Mouse (Mus musculus): ENCODE measurements around the gene Prkcq. TPM values are rescaled to one million over a fixed set of nuclear protein-coding genes. Genes with fewer than 3 reads are reported as not detected.

Gene Prkcq
- polyA plus RNA-seq, 1 experiment from 2014 or later: 1.5 TPM

DNA sequence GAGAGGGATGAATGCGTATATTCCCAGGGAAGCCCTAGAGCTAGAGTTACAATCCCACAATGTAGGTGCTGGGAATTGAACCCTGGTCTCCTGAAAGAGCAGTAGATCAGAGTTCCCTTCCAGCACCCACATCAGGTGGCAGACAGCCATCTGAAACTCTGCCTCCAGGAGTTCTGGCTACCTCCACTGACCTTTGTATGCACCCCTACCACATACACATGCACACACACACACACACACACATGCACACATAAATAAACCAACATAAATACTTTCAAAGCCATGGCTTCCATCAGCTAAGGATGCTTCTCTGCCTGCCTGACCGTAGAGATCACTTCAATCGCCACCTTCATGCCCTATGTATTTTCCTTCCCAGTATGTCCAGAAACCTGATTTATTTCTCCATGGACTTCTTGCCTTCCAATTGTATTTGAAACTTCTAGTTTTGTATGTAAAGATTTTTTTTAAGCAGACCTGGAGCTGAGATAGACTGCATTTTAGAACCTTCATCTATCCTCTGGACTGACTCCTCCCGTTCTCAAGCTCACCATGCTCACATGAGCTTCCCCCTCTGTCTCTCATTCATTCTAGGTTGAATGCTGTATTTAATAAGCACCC lies 17.4 kb downstream of the Prkcq start:
- Histone ChIP-seq H3K4me2 (ENCODE audit: low read depth, severe bottlenecking) (no peak overlapping the region), H3K4me3 (ENCODE audit: low read depth, low read length) (no peak overlapping the region), H3K9ac (ENCODE audit: low read length) (no peak overlapping the region), H3K36me3 (ENCODE audit: control insufficient read depth, insufficient read depth, low read length) (no peaks in the 10 kb centered on the region), H3K27ac (replicated peaks; ENCODE audit: low read depth, low read length) (no peak overlapping the region), H3K9me3 (ENCODE audit: control insufficient read depth, low read length) (no peaks in the 10 kb centered on the region), H3K4me1 (ENCODE audit: control insufficient read depth, insufficient read depth, low read length) (no peaks in the 10 kb centered on the region), H3K27me3 (ENCODE audit: control insufficient read depth, insufficient read depth, low read length) (no peaks in the 10 kb centered on the region)
- 86% methylated on average over 4 of the region's 4 CpGs for WGBS
- no peak for ATAC-seq (ENCODE audit: insufficient number of reproducible peaks, low FRiP score, low TSS enrichment, low read depth)
- DNase-seq (ENCODE audit: low spot score): no peak

DNA sequence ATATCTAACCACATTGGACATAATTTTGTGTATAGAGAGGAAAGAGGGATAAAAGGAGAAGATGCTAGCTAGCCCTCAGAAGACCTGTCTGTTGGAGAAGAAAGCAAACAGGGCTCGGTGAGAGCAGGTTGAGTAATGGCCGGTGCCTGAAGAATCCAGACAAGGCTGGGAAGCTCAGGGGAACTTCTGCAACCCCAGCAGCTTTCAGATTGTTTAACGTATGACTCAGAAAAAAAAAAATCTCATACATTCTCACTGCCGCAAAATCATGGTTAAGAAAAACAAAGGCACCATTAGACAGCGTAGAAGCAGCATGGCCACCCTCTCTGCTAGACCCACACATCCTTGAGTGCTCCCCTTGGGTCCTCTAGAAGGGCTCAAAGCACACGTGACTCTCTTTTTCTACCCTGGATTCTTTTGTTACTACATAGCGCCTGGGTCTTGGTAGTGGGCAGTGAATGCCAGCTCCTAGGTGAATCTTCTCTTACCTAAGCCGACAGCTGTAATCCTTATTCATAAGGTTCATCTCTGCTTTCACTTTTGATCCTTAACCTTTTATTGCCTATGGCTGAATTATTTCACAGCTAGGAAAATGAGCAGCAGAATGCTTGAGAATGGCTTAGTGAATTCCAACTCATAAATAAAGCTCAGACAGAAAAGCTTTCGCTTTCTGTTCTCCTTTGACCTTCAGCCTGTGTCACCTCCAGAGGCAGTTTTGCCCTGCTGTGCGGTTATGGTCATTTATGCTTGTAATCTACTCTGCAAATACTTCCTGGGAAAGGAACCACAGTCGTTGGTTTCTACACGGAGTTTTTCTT lies 20.6 kb downstream of the Prkcq start:
- 64% methylated on average over 12 of the region's 12 CpGs for WGBS
- ATAC-seq (ENCODE audit: insufficient number of reproducible peaks, low FRiP score, low TSS enrichment, low read depth): no peak

DNA sequence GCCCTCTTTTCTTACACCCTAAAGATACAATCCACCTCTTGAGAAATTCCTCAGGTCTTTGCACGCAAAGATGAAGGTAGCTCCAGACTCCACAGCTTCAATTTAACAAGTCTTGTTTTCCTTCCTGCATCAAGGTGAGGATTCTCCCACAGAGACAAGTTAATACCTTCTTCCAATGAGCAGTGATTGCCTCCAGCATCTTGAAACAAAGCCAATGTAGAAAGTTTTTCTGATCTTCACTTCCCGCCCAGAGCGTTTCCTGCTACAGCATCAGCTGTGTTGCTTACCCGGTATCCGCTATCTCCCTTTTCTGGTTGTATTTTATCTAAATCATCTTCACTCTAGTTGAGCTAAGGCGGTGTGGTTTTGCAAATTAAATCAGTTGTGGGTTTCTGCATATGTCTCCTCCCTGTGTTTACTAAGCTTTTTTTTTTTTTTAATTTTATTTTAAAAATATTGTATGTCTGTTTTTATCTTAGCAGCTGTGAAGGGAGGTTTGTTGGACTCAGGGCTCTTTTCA lies 21.3 kb downstream of the Prkcq start:
- WGBS: 81% methylated on average over 6 of the region's 6 CpGs
- Histone ChIP-seq H3K9ac (ENCODE audit: low read length) (no peak overlapping the region), H3K4me3 (ENCODE audit: low read depth, low read length) (no peak overlapping the region), H3K36me3 (ENCODE audit: control insufficient read depth, insufficient read depth, low read length) (no peaks in the 10 kb centered on the region), H3K27me3 (ENCODE audit: control insufficient read depth, insufficient read depth, low read length) (no peaks in the 10 kb centered on the region), H3K9me3 (ENCODE audit: control insufficient read depth, low read length) (no peaks in the 10 kb centered on the region), H3K4me2 (ENCODE audit: low read depth, severe bottlenecking) (no peak overlapping the region), H3K4me1 (ENCODE audit: control insufficient read depth, insufficient read depth, low read length) (no peaks in the 10 kb centered on the region), H3K27ac (replicated peaks; ENCODE audit: low read depth, low read length) (no peak overlapping the region)
- no peak for DNase-seq (ENCODE audit: low spot score)
- no peak for ATAC-seq (ENCODE audit: insufficient number of reproducible peaks, low FRiP score, low TSS enrichment, low read depth)

More for the DNA sequence above, 20.6 kb downstream of the Prkcq start:
- H3K9me3 ChIP-seq (ENCODE audit: control insufficient read depth, low read length): no peaks in the 10 kb centered on the region
- no peaks in the 10 kb centered on the region for H3K36me3 ChIP-seq (ENCODE audit: control insufficient read depth, insufficient read depth, low read length)
- no peak overlapping the region for H3K27ac ChIP-seq (replicated peaks; ENCODE audit: low read depth, low read length)
- no peak for DNase-seq (ENCODE audit: low spot score)
- H3K9ac ChIP-seq (ENCODE audit: low read length): no peak overlapping the region
- no peak overlapping the region for H3K4me2 ChIP-seq (ENCODE audit: low read depth, severe bottlenecking)
- no peak overlapping the region for H3K4me3 ChIP-seq (ENCODE audit: low read depth, low read length)
- H3K4me1 ChIP-seq (ENCODE audit: control insufficient read depth, insufficient read depth, low read length): no peaks in the 10 kb centered on the region
- no peaks in the 10 kb centered on the region for H3K27me3 ChIP-seq (ENCODE audit: control insufficient read depth, insufficient read depth, low read length)

DNA sequence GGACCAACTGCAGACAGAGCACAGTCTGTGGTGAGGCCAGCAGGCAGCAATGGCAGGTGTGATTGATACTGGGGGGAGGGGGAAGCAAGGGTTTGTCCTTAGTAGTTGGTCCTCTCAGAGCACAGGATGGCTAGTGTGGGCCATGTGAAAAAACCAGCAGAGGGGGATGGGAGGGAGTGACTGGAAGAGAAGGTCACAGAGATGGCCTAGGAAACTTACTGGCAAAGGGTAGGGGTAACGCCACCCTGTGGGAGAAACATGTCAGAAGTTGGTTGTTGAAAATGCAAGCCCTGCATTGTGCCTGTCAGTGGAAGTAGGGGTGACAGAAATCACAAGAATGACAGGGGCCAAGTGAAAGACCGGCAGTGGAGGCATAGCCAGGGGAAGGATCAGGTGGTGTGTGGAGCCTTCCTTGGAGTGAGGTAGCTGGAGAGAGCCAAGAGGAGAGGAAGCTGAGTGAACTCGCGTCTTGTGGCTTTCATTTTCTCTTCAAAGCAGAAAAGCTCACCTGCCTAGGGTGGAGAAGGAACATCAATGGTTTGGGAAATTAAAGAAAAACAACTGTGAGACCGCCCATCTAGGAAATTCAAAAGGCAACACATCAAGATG lies 22.9 kb downstream of the Prkcq start:
- no peak for ATAC-seq (ENCODE audit: insufficient number of reproducible peaks, low FRiP score, low TSS enrichment, low read depth)
- H3K27ac ChIP-seq (replicated peaks; ENCODE audit: low read depth, low read length): no peak overlapping the region
- H3K4me1 ChIP-seq (ENCODE audit: control insufficient read depth, insufficient read depth, low read length): no peaks in the 10 kb centered on the region
- WGBS: 69% methylated on average over 5 of the region's 5 CpGs
- H3K36me3 ChIP-seq (ENCODE audit: control insufficient read depth, insufficient read depth, low read length): no peaks in the 10 kb centered on the region
- H3K9ac ChIP-seq (ENCODE audit: low read length): no peak overlapping the region
- H3K9me3 ChIP-seq (ENCODE audit: control insufficient read depth, low read length): no peaks in the 10 kb centered on the region
- no peak for DNase-seq (ENCODE audit: low spot score)
- no peaks in the 10 kb centered on the region for H3K27me3 ChIP-seq (ENCODE audit: control insufficient read depth, insufficient read depth, low read length)
- H3K4me2 ChIP-seq (ENCODE audit: low read depth, severe bottlenecking): no peak overlapping the region
- no peak overlapping the region for H3K4me3 ChIP-seq (ENCODE audit: low read depth, low read length)

DNA sequence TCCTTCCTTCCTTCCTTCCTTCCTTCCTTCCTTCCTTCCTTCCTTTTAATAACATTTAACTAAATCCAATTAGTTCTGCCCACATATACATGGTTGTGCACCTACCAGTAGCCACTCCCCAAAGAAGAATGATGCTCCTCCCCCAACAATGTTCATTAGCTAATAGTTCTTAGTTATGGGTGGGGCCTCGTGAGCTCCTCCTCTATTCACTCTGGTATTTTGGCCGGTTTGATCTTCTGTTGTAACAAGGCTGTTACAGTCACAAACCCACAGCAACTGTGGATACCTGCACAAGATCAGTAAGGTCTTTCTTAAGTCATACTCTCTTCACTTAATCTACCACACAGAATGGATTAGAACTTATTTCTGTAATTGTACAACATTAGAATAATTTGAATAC lies 24.2 kb downstream of the Prkcq start:
- Histone ChIP-seq H3K36me3 (ENCODE audit: control insufficient read depth, insufficient read depth, low read length) (no peaks in the 10 kb centered on the region), H3K4me2 (ENCODE audit: low read depth, severe bottlenecking) (no peak overlapping the region), H3K4me3 (ENCODE audit: low read depth, low read length) (no peak overlapping the region), H3K9me3 (ENCODE audit: control insufficient read depth, low read length) (no peaks in the 10 kb centered on the region), H3K4me1 (ENCODE audit: control insufficient read depth, insufficient read depth, low read length) (no peaks in the 10 kb centered on the region), H3K9ac (ENCODE audit: low read length) (no peak overlapping the region), H3K27me3 (ENCODE audit: control insufficient read depth, insufficient read depth, low read length) (no peaks in the 10 kb centered on the region), H3K27ac (replicated peaks; ENCODE audit: low read depth, low read length) (no peak overlapping the region)
- DNase-seq (ENCODE audit: low spot score): no peak
- 86% methylated on average over 2 of the region's 2 CpGs for WGBS
- ATAC-seq (ENCODE audit: insufficient number of reproducible peaks, low FRiP score, low TSS enrichment, low read depth): no peak

DNA sequence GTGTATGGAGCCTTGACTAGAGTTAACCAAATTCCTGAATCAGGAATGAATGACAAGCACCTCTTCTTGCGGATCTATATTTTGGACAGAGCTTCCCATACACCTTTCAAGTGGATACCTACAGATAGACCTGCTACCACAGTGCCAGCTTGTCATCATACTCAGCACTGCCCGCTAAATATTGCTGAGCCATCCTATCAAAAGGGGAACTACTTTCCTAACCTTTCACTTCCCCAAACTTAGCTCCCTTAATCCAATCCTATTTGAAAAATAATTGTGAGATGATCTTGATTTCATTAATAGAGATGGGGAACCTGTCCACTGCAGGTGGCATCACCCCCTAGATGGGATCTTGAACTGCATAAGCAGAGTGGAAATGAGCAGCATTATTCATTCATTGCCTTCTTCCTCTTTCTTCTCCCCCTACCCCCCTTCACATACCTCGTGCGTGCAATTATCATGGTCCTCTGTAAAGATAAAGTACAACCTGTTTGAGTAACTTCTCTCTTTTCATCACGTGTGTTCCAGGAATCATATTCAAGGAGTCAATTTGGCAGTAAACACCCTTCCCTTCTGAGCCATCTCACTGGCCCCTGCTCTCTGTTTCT lies 25.1 kb downstream of the Prkcq start:
- H3K9me3 ChIP-seq (ENCODE audit: control insufficient read depth, low read length): no peaks in the 10 kb centered on the region
- H3K27ac ChIP-seq (replicated peaks; ENCODE audit: low read depth, low read length): no peak overlapping the region
- no peaks in the 10 kb centered on the region for H3K4me1 ChIP-seq (ENCODE audit: control insufficient read depth, insufficient read depth, low read length)
- WGBS: 87% methylated on average over 5 of the region's 5 CpGs
- no peak for DNase-seq (ENCODE audit: low spot score)
- no peaks in the 10 kb centered on the region for H3K36me3 ChIP-seq (ENCODE audit: control insufficient read depth, insufficient read depth, low read length)
- no peak overlapping the region for H3K4me2 ChIP-seq (ENCODE audit: low read depth, severe bottlenecking)
- no peak overlapping the region for H3K9ac ChIP-seq (ENCODE audit: low read length)
- no peak overlapping the region for H3K4me3 ChIP-seq (ENCODE audit: low read depth, low read length)
- ATAC-seq (ENCODE audit: insufficient number of reproducible peaks, low FRiP score, low TSS enrichment, low read depth): no peak
- no peaks in the 10 kb centered on the region for H3K27me3 ChIP-seq (ENCODE audit: control insufficient read depth, insufficient read depth, low read length)

DNA sequence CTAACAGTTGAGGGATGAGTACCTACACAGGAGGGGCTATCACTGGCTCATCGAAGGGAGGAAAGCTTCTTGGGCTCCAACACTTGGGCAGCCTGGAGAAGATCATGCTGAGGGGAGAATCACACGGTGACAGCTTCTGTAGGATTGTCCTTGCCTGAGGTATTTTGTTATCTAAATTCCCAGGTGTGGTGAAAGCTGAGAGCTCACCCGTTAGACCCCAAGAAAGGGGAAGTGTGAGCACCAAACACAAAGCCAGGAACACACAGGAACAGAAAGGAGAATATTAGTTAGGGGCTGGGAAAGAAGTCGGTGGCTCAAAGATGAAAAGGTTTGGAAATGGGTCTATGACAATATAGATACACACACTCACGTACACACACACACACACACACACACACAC lies 27.7 kb downstream of the Prkcq start:
- Histone ChIP-seq H3K4me1 (ENCODE audit: control insufficient read depth, insufficient read depth, low read length) (no peaks in the 10 kb centered on the region), H3K9me3 (ENCODE audit: control insufficient read depth, low read length) (no peaks in the 10 kb centered on the region), H3K9ac (ENCODE audit: low read length) (no peak overlapping the region), H3K36me3 (ENCODE audit: control insufficient read depth, insufficient read depth, low read length) (no peaks in the 10 kb centered on the region), H3K4me2 (ENCODE audit: low read depth, severe bottlenecking) (no peak overlapping the region), H3K27ac (replicated peaks; ENCODE audit: low read depth, low read length) (no peak overlapping the region), H3K4me3 (ENCODE audit: low read depth, low read length) (no peak overlapping the region), H3K27me3 (ENCODE audit: control insufficient read depth, insufficient read depth, low read length) (no peaks in the 10 kb centered on the region)
- DNase-seq (ENCODE audit: low spot score) (no peak), ATAC-seq (ENCODE audit: insufficient number of reproducible peaks, low FRiP score, low TSS enrichment, low read depth) (no peak)
- WGBS: 79% methylated on average over 5 of the region's 5 CpGs

DNA sequence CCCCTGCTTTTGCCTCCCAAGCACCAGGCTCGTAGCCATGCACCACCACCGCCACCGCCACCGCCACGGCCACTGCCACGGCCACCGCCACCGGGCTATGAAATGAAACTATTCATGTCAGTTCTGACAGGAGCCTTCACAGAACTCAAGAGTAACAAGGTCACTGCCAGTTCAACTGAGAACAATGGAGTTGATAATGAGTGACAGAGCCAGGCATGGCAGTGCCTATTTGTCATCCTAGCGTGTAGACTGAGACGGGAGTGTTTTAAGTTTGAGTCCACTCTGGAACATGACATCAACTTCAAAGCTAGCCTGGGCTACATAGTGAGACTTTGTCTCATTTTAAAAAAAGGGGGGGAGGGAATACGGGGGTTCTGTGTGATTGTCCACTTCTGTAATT lies 30.9 kb downstream of the Prkcq start:
- Histone ChIP-seq H3K4me1 (ENCODE audit: control insufficient read depth, insufficient read depth, low read length) (no peaks in the 10 kb centered on the region), H3K27ac (replicated peaks; ENCODE audit: low read depth, low read length) (no peak overlapping the region), H3K9me3 (ENCODE audit: control insufficient read depth, low read length) (no peaks in the 10 kb centered on the region), H3K27me3 (ENCODE audit: control insufficient read depth, insufficient read depth, low read length) (no peaks in the 10 kb centered on the region), H3K36me3 (ENCODE audit: control insufficient read depth, insufficient read depth, low read length) (no peaks in the 10 kb centered on the region), H3K4me3 (ENCODE audit: low read depth, low read length) (no peak overlapping the region), H3K9ac (ENCODE audit: low read length) (no peak overlapping the region), H3K4me2 (ENCODE audit: low read depth, severe bottlenecking) (no peak overlapping the region)
- whole genome bisulfite sequencing: 86% methylated on average over 11 of the region's 11 CpGs
- ATAC-seq (ENCODE audit: insufficient number of reproducible peaks, low FRiP score, low TSS enrichment, low read depth) (no peak), DNase-seq (ENCODE audit: low spot score) (no peak)

All from limb, embryonic 11.5 days (tissue).